Mouse (Mus musculus) left cerebral cortex, postnatal 14 days (tissue): ENCODE data around the gene 2410004P03Rik. TPM values are rescaled to one million over a fixed set of nuclear protein-coding genes. Genes with fewer than 3 reads are reported as not detected.

Experiments used
- DNase-seq, 2 experiments: peaks; one replicate each; pipeline ENCODE4 v3.0.0; 2021 to 2022; ENCODE audit warnings: low spot score in 2 of 2, mixed read lengths in 1 of 2
- intact Hi-C: fragments of 180-260 bp; cut with DNase I; formaldehyde crosslinking; loops from one replicate; pipeline ENCODE4 v1.15.1; 2025
- total RNA-seq, 2 experiments: library from RNA; stranded (reverse); gene quantifications; 2 replicates each; pipeline ENCODE4 v1.2.3; 2021

The 2410004P03Rik gene
- total RNA-seq, 2 experiments from 2014 or later: 0.59 to 0.72 TPM

GRCm38 (mm10) chr12:16966811-16967210, 44.7 kb downstream of the 2410004P03Rik start:
- DNase-seq: no peak
- intact Hi-C loops: no loop called here

- no peak for DNase-seq
- intact Hi-C loops: no loop called here
Observed at GRCm38 (mm10) chr12:16963354-16963753, 48.2 kb downstream of the 2410004P03Rik start.

GRCm38 (mm10) chr12:16958851-16959250, 52.7 kb downstream of the 2410004P03Rik start:
- intact Hi-C loops: no loop called here
- peak in 1 of 2 experiments; percentile 12 for DNase-seq

Other genes starting within 250 kb of the 2410004P03Rik start
- under 1 TPM; 0.57 to 0.75 TPM for gene Greb1, start 210.8 kb downstream of the 2410004P03Rik start, total RNA-seq
- gene E2f6, start 200.8 kb downstream of the 2410004P03Rik start, total RNA-seq: 10 to 100 TPM; 23.8 to 26.5 TPM
- 10 to 100 TPM; 91.6 to 95.2 TPM for gene Rock2, start 116.8 kb downstream of the 2410004P03Rik start, total RNA-seq
- gene Pqlc3, start 11.3 kb downstream of the 2410004P03Rik start, total RNA-seq: 1 to 10 TPM in 1 of 2 experiments, under 1 TPM in 1; 0.97 to 1.3 TPM
- 100 to 1,000 TPM; 112 to 119 TPM for gene Kcnf1, start 165.2 kb upstream of the 2410004P03Rik start, total RNA-seq